Mouse (Mus musculus): ENCODE measurements around the gene Lamp3. TPM values are rescaled to one million over a fixed set of nuclear protein-coding genes. Genes with fewer than 3 reads are reported as not detected.
"Not testable (repeated sequence)": the region's sequence is repeated elsewhere in the genome, so short reads cannot be mapped to it uniquely, and the experiment has no call there.

Lamp3 gene
- total and polyA plus RNA-seq, 2 experiments from 2014 or later, result 0.05 TPM; not detected in 1

DNA sequence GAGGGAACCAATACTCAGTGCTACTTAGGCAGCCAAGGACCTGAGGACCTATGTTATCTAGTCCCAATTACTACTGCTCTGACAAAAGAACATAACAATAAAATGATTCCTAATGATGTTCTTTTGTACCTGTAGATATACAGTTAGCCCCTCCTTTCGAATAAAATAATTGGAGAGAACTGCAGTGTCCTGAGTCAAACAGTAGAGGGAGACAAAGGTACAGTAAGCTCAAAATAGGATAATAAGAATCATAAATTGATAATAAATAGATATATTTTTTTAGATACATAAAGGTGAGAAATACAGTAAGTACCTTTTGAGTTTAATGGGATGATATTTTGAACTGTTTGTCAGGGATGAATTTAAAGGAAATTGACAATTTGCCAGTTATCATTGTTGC, 39.9 kb downstream of the Lamp3 start:
- Histone ChIP-seq H3K27me3 (ENCODE audit: insufficient read depth, low read length) (no peaks in the 10 kb centered on the region), H3K4me2 (ENCODE audit: low read depth) (no peak overlapping the region), H3K9ac (no peak overlapping the region), H3K36me3 (ENCODE audit: insufficient read depth) (no peaks in the 10 kb centered on the region), H3K4me3 (ENCODE audit: low read depth, low read length) (no peak overlapping the region), H3K27ac (ENCODE audit: low read depth, low read length) (no peak overlapping the region), H3K4me1 (ENCODE audit: insufficient read depth) (no peaks in the 10 kb centered on the region), H3K9me3 (ENCODE audit: low read length) (no peaks in the 10 kb centered on the region)
- peak; percentile 32; the same call in 1 of the 2 replicates for TF ChIP-seq CTCF (IDR thresholded peaks at IDR 0.05; ENCODE audit: low read depth)
- DNase-seq, result no peak
- no peak for ATAC-seq
- WGBS, result 43% methylated on average over 1 of the region's 1 CpGs

DNA sequence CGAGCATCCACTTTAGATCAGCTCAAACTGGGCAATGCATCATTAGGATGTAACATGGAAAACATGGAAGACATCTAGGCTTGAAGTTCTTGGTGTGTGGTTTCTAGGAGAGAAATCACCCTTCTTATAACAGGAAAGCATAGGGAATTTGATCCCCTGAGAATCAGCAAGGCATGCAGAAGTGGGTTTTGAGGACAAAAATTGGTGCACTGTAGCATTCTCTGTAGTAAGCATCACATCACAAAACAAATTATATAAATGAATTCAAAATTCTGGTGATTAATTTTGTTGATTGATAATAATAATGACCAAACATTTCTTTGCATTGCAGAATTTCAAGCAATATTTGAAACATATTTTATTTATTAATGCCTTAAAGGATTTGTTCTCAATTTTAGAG, 76.4 kb downstream of the Lamp3 start, which contains the start of gene Olfr171:
Gene Olfr171, minus strand, starts transcription at position 101 of the 400 bp plus-strand sequence.
- WGBS, result 83% methylated on average over 1 of the region's 1 CpGs
- no peak for ATAC-seq

GRCm38 (mm10) chr16:19611782-19612181, 94.4 kb downstream of the Lamp3 start, which contains the start of gene Olfr170:
Gene Olfr170 (minus strand): TSS chr16:19611882.
- WGBS, result 96% methylated on average over 2 of the region's 2 CpGs
- H3K9ac ChIP-seq; H3K9me3 ChIP-seq (ENCODE audit: low read length); H3K4me2 ChIP-seq (ENCODE audit: low read depth); H3K27me3 ChIP-seq (ENCODE audit: insufficient read depth, low read length); H3K36me3 ChIP-seq (ENCODE audit: insufficient read depth); H3K27ac ChIP-seq (ENCODE audit: low read depth, low read length); H3K4me3 ChIP-seq (ENCODE audit: low read depth, low read length); DNase-seq; ATAC-seq; H3K4me1 ChIP-seq (ENCODE audit: insufficient read depth): not testable (repeated sequence)

More for the DNA sequence above, 76.4 kb downstream of the Lamp3 start, which contains the start of gene Olfr171:
- Histone ChIP-seq H3K27ac (ENCODE audit: low read depth, low read length) (no peak within 1 kb of the TSS), H3K27me3 (ENCODE audit: insufficient read depth, low read length) (no peaks in the 10 kb centered on the region), H3K4me1 (ENCODE audit: insufficient read depth) (no peaks in the 10 kb centered on the region), H3K36me3 (ENCODE audit: insufficient read depth) (no peaks in the 10 kb centered on the region), H3K9ac (no peak within 1 kb of the TSS), H3K4me3 (ENCODE audit: low read depth, low read length) (no peak within 1 kb of the TSS), H3K9me3 (ENCODE audit: low read length) (no peaks in the 10 kb centered on the region), H3K4me2 (ENCODE audit: low read depth) (no peak within 1 kb of the TSS)
- TF ChIP-seq CTCF (IDR thresholded peaks at IDR 0.05; ENCODE audit: low read depth), result no peak
- DNase-seq, result no peak

Other genes with a start within 250 kb of the Lamp3 start
- not detected in 2 replicates for gene Olfr166, start 222.7 kb downstream of the Lamp3 start, total RNA-seq (2014; rRNA removed)
- gene Olfr166, start 222.7 kb downstream of the Lamp3 start, polyA plus RNA-seq (2015; fragmentation: Nextera tagmentation; extraction: Ambion mirVana), result not detected in 2 replicates
- gene Olfr167, start 184.1 kb downstream of the Lamp3 start, total RNA-seq (2014; rRNA removed), result not detected in 2 replicates
- not detected in 2 replicates for gene Olfr167, start 184.1 kb downstream of the Lamp3 start, polyA plus RNA-seq (2015; fragmentation: Nextera tagmentation; extraction: Ambion mirVana)
- gene Olfr168, start 170.8 kb downstream of the Lamp3 start, total RNA-seq (2014; rRNA removed), result not detected in 2 replicates
- not detected in 2 replicates for gene Olfr168, start 170.8 kb downstream of the Lamp3 start, polyA plus RNA-seq (2015; fragmentation: Nextera tagmentation; extraction: Ambion mirVana)
- gene Olfr169, start 134.6 kb downstream of the Lamp3 start, total RNA-seq (2014; rRNA removed), result not detected in 2 replicates
- gene Olfr169, start 134.6 kb downstream of the Lamp3 start, polyA plus RNA-seq (2015; fragmentation: Nextera tagmentation; extraction: Ambion mirVana), result not detected in 2 replicates
- not detected in 2 replicates for gene Olfr170, start 94.5 kb downstream of the Lamp3 start, total RNA-seq (2014; rRNA removed)
- gene Olfr170, start 94.5 kb downstream of the Lamp3 start, polyA plus RNA-seq (2015; fragmentation: Nextera tagmentation; extraction: Ambion mirVana), result not detected in 2 replicates
- gene Olfr171, start 76.5 kb downstream of the Lamp3 start, total RNA-seq (2014; rRNA removed), result not detected in 2 replicates
- not detected in 2 replicates for gene Olfr171, start 76.5 kb downstream of the Lamp3 start, polyA plus RNA-seq (2015; fragmentation: Nextera tagmentation; extraction: Ambion mirVana)
- gene B3gnt5, start 53.8 kb upstream of the Lamp3 start, total RNA-seq (2014; rRNA removed), result 45.4 and 50.4 TPM in 2 replicates
- gene B3gnt5, start 53.8 kb upstream of the Lamp3 start, polyA plus RNA-seq (2015; fragmentation: Nextera tagmentation; extraction: Ambion mirVana), result 25.9 and 28.6 TPM in 2 replicates